Mouse (Mus musculus) midbrain, embryonic 14.5 days (tissue): ENCODE data around the gene Zfp804b. TPM values are rescaled to one million over a fixed set of nuclear protein-coding genes. Genes with fewer than 3 reads are reported as not detected.
"Not testable (repeated sequence)": the region's sequence is repeated elsewhere in the genome, so short reads cannot be mapped to it uniquely, and the experiment has no call there.

Source experiments
- ATAC-seq: fragments of 200-750 bp; cut with Nextera tagmentation; 2 replicates; pipeline ENCODE4 v1.8.0; 2017; ENCODE audit warnings: moderate number of reproducible peaks, moderate library complexity; ENCODE audit not compliant: low FRiP score, low TSS enrichment
- DNase-seq: peaks from one replicate; pipeline ENCODE4 v3.0.0-alpha.2; 2015
- H3K27ac ChIP-seq: fragments of 300-500 bp; sonication (generic); replicated peaks from 2 replicates; pipeline ENCODE4 v1.5.1; 2014; ENCODE audit warnings: mild to moderate bottlenecking, low read depth, low read length, moderate library complexity
- H3K27me3 ChIP-seq: fragments of 300-500 bp; sonication (generic); 2 replicates; pipeline ENCODE4 v1.6.1; 2014; ENCODE audit warnings: low read length, control low read depth, mixed read lengths; ENCODE audit not compliant: control insufficient read depth, insufficient read depth
- H3K36me3 ChIP-seq: fragments of 300-500 bp; sonication (generic); 2 replicates; pipeline ENCODE4 v1.6.1; 2014; ENCODE audit warnings: low read length, control low read depth; ENCODE audit not compliant: control insufficient read depth, insufficient read depth
- H3K4me1 ChIP-seq: fragments of 300-500 bp; sonication (generic); 2 replicates; pipeline ENCODE4 v1.6.1; 2014; ENCODE audit warnings: mild to moderate bottlenecking, antibody characterized with exemption, low read length, control low read depth; ENCODE audit not compliant: control insufficient read depth, insufficient read depth
- H3K4me2 ChIP-seq: fragments of 300-500 bp; sonication (generic); 2 replicates; pipeline ENCODE4 v1.6.1; 2014; ENCODE audit warnings: mild to moderate bottlenecking, low read length, moderate library complexity
- H3K4me3 ChIP-seq: fragments of 300-500 bp; sonication (generic); replicated peaks from 2 replicates; pipeline ENCODE4 v1.5.1; 2014; ENCODE audit warnings: low read depth, low read length
- H3K9ac ChIP-seq: fragments of 300-500 bp; sonication (generic); replicated peaks from 2 replicates; pipeline ENCODE4 v1.6.1; 2014; ENCODE audit warnings: mild to moderate bottlenecking, low read length, moderate library complexity
- H3K9me3 ChIP-seq: fragments of 300-500 bp; sonication (generic); 2 replicates; pipeline ENCODE4 v1.6.1; 2016; ENCODE audit warnings: low read length, control low read depth, mixed read lengths; ENCODE audit not compliant: control insufficient read depth
- WGBS: fragments of 180-500 bp; shearing (Covaris S2); extraction: QIAGEN DNeasy Blood & Tissue Kit; methylation state at CpG from one replicate; pipeline ENCODE4 v1.1.7; 2014; 5-methylcytosine and 5-hydroxymethylcytosine counted together
- polyA plus RNA-seq: library from polyadenylated mRNA; unstranded; fragments of >200 nt; fragmentation: Nextera tagmentation; extraction: Ambion mirVana; gene quantifications from 2 replicates; pipeline ENCODE4 v1.2.1, GENCODE M21; 2014

Zfp804b gene
- 1.6 and 1.7 TPM in 2 replicates for polyA plus RNA-seq

- Histone ChIP-seq H3K36me3 (no peaks in the 10 kb centered on the region), H3K27ac (0 out of 2 replicates have a peak within 1 kb of the TSS, but pooled peaks have one; percentile 14), H3K4me1 (no peaks in the 10 kb centered on the region), H3K9ac (peak within 1 kb of the TSS; percentile 58), H3K9me3 (no peaks in the 10 kb centered on the region), H3K27me3 (no peaks in the 10 kb centered on the region), H3K4me2 (peak within 1 kb of the TSS; percentile 94), H3K4me3 (peak within 1 kb of the TSS; percentile 65)
- under 1% methylated on average over 50 of the region's 50 CpGs for WGBS
- ATAC-seq (peak; percentile 89), DNase-seq (peak; percentile 73)
Observed at GRCm38 (mm10) chr5:7344145-7345010, at the start of gene Zfp804b. Gene Zfp804b, minus strand, starts transcription at chr5:7344756.

DNA sequence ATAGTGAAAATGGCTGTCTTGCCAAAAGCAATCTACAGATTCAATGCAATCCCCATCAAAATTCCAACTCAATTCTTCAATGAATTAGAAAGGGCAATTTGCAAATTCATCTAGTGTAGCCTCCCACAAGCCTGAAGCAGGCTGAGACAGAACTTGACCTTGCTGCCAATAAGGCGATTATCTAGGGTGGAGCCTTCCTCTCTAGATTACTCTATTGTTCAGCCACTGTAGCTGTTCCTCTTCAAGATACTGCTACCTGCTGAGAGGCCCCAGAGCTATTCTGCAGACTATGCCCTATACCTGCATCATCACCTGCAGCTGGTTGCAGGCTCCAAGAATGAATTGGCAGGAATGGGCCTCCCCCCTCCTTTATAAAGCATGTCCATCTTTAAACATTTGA lies 20.1 kb upstream of the Zfp804b start:
- 94% methylated on average over 1 of the region's 1 CpGs for WGBS

DNA sequence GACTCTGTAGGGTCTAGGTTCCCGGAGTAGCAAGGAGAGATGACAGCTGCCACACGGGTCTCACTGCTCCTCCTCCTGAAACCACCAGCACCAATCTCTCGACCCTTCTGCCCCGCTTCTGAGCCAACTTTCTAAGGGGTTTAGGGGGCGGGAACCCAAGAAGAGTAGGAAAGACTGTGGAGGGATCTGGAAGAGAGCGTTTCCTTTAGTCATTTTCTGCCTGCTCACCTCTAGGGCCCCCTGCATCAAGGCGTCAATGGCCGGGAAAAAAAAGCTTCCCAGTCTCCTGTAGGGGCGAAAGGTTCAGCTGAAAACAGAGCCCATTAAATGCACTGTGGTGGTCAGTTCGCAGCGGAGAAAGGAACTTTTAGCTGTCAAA lies 444 bp upstream of the Zfp804b start:
- DNase-seq: peak; percentile 62
- peak overlapping the region; percentile 65 for H3K4me3 ChIP-seq
- no peaks in the 10 kb centered on the region for H3K4me1 ChIP-seq
- no peaks in the 10 kb centered on the region for H3K9me3 ChIP-seq
- WGBS: under 1% methylated on average over 11 of the region's 11 CpGs
- 0 out of 2 replicates have a peak overlapping the region, but pooled peaks have one; percentile 14 for H3K27ac ChIP-seq
- H3K27me3 ChIP-seq: no peaks in the 10 kb centered on the region
- H3K9ac ChIP-seq: peak overlapping the region; percentile 58
- peak; percentile 49; the same call in 1 of the 2 replicates for ATAC-seq
- peak overlapping the region; percentile 94 for H3K4me2 ChIP-seq
- H3K36me3 ChIP-seq: no peaks in the 10 kb centered on the region

More for the DNA sequence above, 20.1 kb upstream of the Zfp804b start:
- not testable (repeated sequence) for ATAC-seq, H3K4me1 ChIP-seq, H3K9me3 ChIP-seq, H3K4me3 ChIP-seq, H3K4me2 ChIP-seq, DNase-seq, H3K9ac ChIP-seq, H3K36me3 ChIP-seq, H3K27me3 ChIP-seq, H3K27ac ChIP-seq

DNA sequence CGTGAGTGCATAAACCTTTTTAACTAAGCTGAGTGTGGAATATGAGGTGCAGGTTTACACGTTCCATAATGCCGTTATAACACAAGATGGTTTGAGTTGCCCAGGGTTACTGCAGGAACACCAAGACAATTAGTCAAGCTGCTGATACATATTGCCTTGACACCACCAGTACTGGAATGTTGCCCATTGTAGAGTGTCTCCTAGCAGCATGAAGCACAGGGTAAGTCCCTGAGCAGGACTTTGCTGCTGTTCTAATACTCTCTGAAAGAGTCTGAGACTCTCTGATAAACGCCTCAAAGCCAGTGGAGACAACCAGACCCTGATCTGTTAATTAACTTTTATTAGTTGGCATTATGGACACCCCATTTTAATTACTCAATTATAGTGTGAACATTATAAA lies 19.0 kb downstream of the Zfp804b start:
- Histone ChIP-seq H3K36me3 (no peaks in the 10 kb centered on the region), H3K4me1 (no peaks in the 10 kb centered on the region), H3K27ac (no peak overlapping the region), H3K4me2 (no peak overlapping the region), H3K9me3 (no peaks in the 10 kb centered on the region), H3K9ac (no peak overlapping the region), H3K27me3 (no peaks in the 10 kb centered on the region), H3K4me3 (no peak overlapping the region)
- DNase-seq (peak; percentile 26), ATAC-seq (no peak)
- WGBS: 58% methylated on average over 4 of the region's 4 CpGs

DNA sequence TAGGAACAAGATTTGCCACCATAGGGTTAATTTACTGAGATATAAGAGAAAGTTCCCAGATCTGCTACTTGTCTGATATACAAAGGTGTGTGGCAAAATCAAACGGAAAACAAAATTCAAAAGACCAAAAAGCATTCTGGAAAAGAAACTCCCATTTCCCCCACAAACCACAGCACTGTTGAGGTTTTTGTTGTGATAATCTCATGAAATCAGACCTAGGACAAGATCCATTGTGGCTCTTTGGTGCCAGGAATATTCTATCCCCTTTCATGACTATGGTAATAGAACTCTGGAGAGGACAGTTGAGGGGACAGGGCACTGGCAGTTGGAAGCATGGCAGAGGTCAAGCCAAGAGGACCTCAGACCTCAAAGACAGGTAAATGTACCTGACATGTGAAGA lies 40.7 kb downstream of the Zfp804b start, which contains the start of gene Tex47:
TSS of gene Tex47 (plus strand) at position 301 of the 400 bp plus-strand sequence.
- Histone ChIP-seq H3K9ac (no peak within 1 kb of the TSS), H3K9me3 (no peaks in the 10 kb centered on the region), H3K4me2 (no peak within 1 kb of the TSS), H3K27ac (no peak within 1 kb of the TSS), H3K27me3 (no peaks in the 10 kb centered on the region), H3K36me3 (no peaks in the 10 kb centered on the region), H3K4me1 (no peaks in the 10 kb centered on the region), H3K4me3 (no peak within 1 kb of the TSS)
- WGBS: 89% methylated on average over 1 of the region's 1 CpGs
- DNase-seq (no peak), ATAC-seq (no peak)

GRCm38 (mm10) chr5:7302969-7303368 lies 41.6 kb downstream of the Zfp804b start:
- 71% methylated on average over 1 of the region's 1 CpGs for WGBS
- ATAC-seq: no peak

DNA sequence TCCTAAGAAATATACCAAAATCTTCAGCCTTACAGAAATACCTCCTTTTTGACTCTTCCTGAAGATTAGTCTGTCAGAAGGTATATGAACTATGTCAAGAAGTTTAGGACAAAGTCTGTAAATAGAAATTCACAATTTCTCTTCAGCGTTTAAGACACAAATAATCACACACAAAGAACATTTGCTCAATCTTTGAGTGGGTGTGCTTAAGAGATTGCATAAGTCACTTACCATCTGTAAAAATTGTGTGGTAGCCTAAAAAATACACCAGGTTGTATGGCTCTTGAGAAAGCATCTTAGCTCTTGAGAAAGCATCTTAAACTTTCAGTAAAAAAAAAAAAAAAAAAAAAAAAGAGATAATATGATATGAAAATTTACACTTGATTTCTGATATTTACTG lies 60.2 kb downstream of the Zfp804b start:
- Histone ChIP-seq H3K27me3 (no peaks in the 10 kb centered on the region), H3K9me3 (no peaks in the 10 kb centered on the region), H3K4me1 (no peaks in the 10 kb centered on the region), H3K4me3 (no peak overlapping the region), H3K27ac (no peak overlapping the region), H3K4me2 (no peak overlapping the region), H3K36me3 (no peaks in the 10 kb centered on the region), H3K9ac (no peak overlapping the region)
- WGBS: 98% methylated on average over 1 of the region's 1 CpGs
- ATAC-seq (no peak), DNase-seq (no peak)

More at GRCm38 (mm10) chr5:7302969-7303368, 41.6 kb downstream of the Zfp804b start:
- Histone ChIP-seq H3K4me3 (no peak overlapping the region), H3K9ac (no peak overlapping the region), H3K4me2 (no peak overlapping the region), H3K4me1 (no peaks in the 10 kb centered on the region), H3K36me3 (no peaks in the 10 kb centered on the region), H3K27ac (no peak overlapping the region), H3K27me3 (no peaks in the 10 kb centered on the region), H3K9me3 (no peaks in the 10 kb centered on the region)
- DNase-seq: peak; percentile 2

- Histone ChIP-seq H3K9ac (no peak overlapping the region), H3K27ac (no peak overlapping the region), H3K9me3 (no peaks in the 10 kb centered on the region), H3K4me2 (no peak overlapping the region), H3K36me3 (no peaks in the 10 kb centered on the region), H3K4me3 (no peak overlapping the region), H3K27me3 (no peaks in the 10 kb centered on the region), H3K4me1 (no peaks in the 10 kb centered on the region)
- DNase-seq: peak; percentile 2
- no peak for ATAC-seq
- 92% methylated on average over 7 of the region's 7 CpGs for WGBS
Observed at GRCm38 (mm10) chr5:7276659-7277455, 67.7 kb downstream of the Zfp804b start.
